Mouse (Mus musculus) gastrocnemius, postnatal 4 days (tissue): Measurements from ENCODE around the gene Mycl. TPM values are rescaled to one million over a fixed set of nuclear protein-coding genes. Genes with fewer than 3 reads are reported as not detected.

Experiments
- DNase-seq, 2 experiments: peaks; one replicate each; pipeline ENCODE4 v3.0.0; 2021 to 2022; ENCODE audit warnings: low spot score in 2 of 2, mixed read lengths in 2 of 2
- total RNA-seq, 2 experiments: library from RNA; stranded (reverse); gene quantifications; 2 replicates each; pipeline ENCODE4 v1.2.3; 2021

Mycl gene
- total RNA-seq, 2 experiments from 2014 or later, result 8.9 to 10.8 TPM

DNA sequence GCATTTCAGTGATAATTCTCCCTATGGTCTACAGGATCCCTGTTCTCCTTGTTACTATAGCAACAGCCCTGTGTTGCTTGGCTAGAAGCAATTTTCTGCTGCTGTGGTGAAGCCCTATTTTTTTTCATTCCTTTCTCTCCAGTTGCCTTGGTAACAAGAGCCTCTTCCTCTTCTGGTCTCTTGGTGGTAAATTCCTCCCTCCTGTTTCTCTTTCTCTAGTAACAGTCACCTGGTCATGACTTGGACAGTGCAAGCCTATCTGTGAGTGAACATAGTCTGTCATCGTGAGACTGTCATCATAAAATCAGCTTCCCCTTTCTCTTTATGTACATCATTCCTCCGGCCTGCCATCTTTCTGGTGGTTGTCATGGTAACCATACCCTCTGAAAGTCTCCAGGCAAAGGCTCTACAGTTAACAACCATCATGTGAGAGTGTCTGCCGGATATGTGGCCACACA is 18.5 kb downstream of the Mycl start:
- DNase-seq, result no peak

DNA sequence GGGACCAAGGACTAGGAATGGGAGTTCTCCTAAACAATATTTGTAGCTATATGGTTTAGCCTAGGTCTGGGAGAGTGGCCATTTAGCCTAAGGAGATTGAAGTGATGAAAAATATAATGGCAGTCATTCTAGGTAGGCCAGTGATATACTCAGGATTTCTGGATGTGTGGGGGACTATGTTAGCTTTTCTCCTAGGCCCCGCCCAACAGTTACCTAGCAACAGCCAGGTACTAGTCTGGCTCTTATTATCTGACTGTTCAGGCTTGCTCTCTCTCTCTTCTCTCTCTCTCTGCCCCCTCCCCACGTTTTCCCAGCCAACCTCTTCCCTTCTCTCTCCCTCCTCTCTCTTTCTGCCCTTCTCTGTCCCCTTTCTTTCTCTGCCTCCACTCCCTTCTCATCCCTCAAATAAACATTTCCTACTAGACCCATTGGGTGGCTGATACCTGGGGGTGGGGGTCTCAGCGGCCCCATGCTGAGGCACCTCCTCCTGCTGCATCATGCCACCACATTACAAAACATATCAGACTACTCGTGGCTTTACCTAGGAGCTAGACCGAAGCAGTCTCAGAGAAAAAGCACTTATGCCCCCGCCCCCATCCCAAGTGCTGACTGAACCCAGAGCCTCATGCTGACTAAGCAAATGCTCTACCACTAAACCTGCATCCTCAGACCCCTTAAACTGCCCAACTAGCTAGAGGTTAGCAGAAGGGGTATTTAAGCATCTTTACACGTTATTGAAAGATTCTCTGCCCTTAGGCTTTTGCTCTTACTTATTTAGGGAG is 19.2 kb downstream of the Mycl start:
- no peak for DNase-seq

GRCm38 (mm10) chr4:123016451-123016957 is 21.1 kb downstream of the Mycl start, which contains the start of gene Trit1:
Gene Trit1, plus strand, starts transcription at chr4:123016597.
- peak; percentile 87 to 91 for DNase-seq

GRCm38 (mm10) chr4:123021591-123021990 is 26.1 kb downstream of the Mycl start:
- DNase-seq, result no peak

- DNase-seq, result no peak
These were observed 27.4 kb downstream of the Mycl start for GRCm38 (mm10) chr4:123022896-123023295.

DNA sequence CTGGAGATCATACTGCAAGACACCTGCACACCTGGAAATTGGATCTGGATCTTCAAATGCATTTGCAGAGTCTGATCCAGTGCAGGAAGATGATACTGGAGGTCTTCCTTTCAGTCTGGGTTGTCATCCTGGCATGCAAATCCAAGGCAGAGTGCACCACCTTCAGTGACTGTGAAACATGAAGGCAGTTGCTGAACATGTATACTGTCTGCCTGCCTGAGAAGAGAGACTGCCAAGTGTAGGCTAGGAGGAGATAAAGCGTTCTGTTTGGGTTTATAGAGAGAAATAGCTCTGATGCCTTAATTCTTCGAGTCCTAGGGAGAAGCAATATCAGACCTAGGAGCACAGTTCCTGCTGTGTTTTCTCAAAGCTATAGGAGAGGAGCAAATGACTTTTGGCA is 30.0 kb downstream of the Mycl start:
- no peak for DNase-seq

- DNase-seq, result no peak
These were observed 30.7 kb downstream of the Mycl start for GRCm38 (mm10) chr4:123026161-123026560.

DNA sequence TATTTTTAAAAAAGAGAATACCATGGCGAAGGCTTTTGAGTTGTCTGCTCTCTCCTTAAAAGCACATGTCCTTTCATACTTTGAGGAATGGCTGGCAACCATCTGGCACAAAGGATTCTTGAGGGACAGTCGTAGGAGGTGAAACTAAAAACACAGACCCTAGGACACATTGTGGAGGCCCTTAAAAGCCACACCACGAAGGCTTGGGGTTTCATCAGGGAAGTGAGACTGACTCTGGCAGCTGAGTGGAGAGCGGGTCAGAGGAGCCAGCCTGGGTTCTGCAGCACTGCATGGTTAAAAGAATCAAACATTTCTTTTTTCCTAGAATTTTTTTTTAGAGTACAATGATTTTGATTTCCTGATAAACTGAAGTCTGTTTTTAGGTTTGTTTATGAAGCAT is 31.1 kb downstream of the Mycl start:
- DNase-seq, result no peak

DNA sequence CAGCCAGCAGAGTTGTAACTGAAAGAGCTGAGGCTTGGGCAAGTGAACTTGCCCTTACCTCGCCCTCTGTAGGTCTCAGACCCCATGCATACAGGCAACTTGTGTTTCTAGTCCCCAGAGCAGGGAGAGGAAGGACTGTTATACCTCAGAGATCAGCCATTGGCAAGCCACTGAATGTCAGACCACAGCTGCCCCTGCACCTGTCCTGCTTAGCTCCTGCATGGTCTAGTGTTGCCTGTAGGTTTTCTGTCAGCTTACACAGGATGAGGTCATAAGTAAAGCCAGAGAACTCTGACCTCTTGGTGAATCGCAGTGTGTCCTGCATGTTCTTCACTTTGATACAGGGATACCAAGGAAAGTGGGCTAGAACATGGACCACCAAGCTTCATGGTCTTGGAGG is 39.4 kb downstream of the Mycl start:
- no peak for DNase-seq

- DNase-seq, result no peak
These were observed 40.2 kb downstream of the Mycl start for GRCm38 (mm10) chr4:123035636-123036035.

DNA sequence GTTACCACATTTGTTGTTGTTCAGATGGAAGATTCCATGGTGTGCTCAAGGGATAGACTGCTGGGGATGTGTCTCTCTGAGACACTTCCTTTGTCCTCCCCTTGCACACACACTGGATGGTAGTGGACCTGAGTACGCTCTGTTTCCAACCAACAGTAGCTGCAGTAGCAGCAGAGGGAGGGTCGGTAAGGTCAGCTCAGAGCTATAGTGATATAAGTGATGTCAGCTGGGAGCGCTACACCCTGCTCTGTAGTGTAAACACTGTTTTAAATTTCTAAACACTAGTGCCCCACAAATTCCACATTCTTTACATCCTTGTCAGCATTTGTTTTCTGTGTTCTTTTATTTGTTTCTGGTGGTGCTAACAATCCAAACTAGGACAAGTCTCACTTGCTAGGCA is 41.3 kb downstream of the Mycl start:
- no peak for DNase-seq

GRCm38 (mm10) chr4:123041131-123041530 is 45.7 kb downstream of the Mycl start:
- no peak for DNase-seq

DNA sequence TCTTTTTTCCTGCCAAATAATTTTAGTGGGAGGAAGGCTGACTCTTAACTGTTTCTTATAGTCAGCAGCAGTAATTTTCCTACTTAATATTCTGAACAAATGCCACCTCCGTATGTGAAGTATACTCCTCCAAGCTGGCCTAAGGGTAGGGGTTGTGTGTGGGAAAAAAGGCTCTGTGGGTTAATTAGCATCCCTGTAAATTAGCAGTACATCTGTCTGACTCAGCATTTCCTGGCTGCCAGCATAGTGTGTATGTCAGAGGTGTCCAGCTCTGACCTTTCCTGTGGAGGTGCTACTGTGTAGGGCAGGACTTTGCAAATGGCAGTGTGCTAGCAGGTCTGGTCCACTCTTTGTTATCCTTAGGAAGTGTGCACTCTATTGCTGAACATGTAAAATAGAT is 48.4 kb downstream of the Mycl start:
- no peak for DNase-seq

- DNase-seq, result no peak
These were observed 49.4 kb downstream of the Mycl start for GRCm38 (mm10) chr4:123044842-123045241.

- no peak for DNase-seq
These were observed 50.8 kb downstream of the Mycl start for GRCm38 (mm10) chr4:123046300-123046699.

- peak; percentile 73 to 87 for DNase-seq
These were observed 55.3 kb downstream of the Mycl start for GRCm38 (mm10) chr4:123050681-123051211.

Other genes starting within 250 kb of the Mycl start
- 10 to 100 TPM; 29.4 to 30.5 TPM for gene Ppt1, start 159.4 kb upstream of the Mycl start, total RNA-seq
- 10 to 100 TPM; 87.1 to 87.8 TPM for gene Cap1, start 109.6 kb upstream of the Mycl start, total RNA-seq
- 1 to 10 TPM in 1 of 2 experiments, under 1 TPM in 1; 0.75 to 1.1 TPM for gene Mfsd2a, start 34.5 kb upstream of the Mycl start, total RNA-seq
- 10 to 100 TPM; 14.1 to 15.8 TPM for gene Trit1, start 20.9 kb downstream of the Mycl start, total RNA-seq
- not detected for gene Bmp8b, start 109.5 kb downstream of the Mycl start, total RNA-seq
- under 1 TPM in 1 of 2 experiments, not detected in 1; 0.15 TPM for gene Oxct2b, start 120.6 kb downstream of the Mycl start, total RNA-seq
- 10 to 100 TPM; 32.8 to 34.6 TPM for gene Ppie, start 144.3 kb downstream of the Mycl start, total RNA-seq
- gene Hpcal4, start 187.6 kb downstream of the Mycl start, total RNA-seq, result under 1 TPM; 0.29 to 0.36 TPM
- 1 to 10 TPM; 3.3 to 9.3 TPM for gene Nt5c1a, start 205.9 kb downstream of the Mycl start, total RNA-seq
- gene Heyl, start 237.9 kb downstream of the Mycl start, total RNA-seq, result 10 to 100 TPM; 25.9 to 30.8 TPM